Mouse (Mus musculus): ENCODE data around the gene Gclc. TPM values are rescaled to one million over a fixed set of nuclear protein-coding genes. Genes with fewer than 3 reads are reported as not detected.
A peak's percentile ranks its signal among the peaks of the same experiment; 100 is the strongest.

Gene Gclc
- 48.4 and 57.5 TPM in 2 replicates for total RNA-seq (2017)

GRCm38 (mm10) chr9:77753853-77754727 is at the start of gene Gclc:
Gene Gclc (plus strand): TSS chr9:77754535.
- ATAC-seq (replicated peaks; ENCODE audit: low read depth, poor library complexity, severe bottlenecking) = peak; percentile 43

- ATAC-seq (replicated peaks; ENCODE audit: low read depth, poor library complexity, severe bottlenecking) = no peak
These were observed 47.8 kb upstream of the Gclc start for GRCm38 (mm10) chr9:77706515-77706914.

- ATAC-seq (replicated peaks; ENCODE audit: low read depth, poor library complexity, severe bottlenecking) = no peak
These were observed 46.7 kb upstream of the Gclc start for GRCm38 (mm10) chr9:77707433-77708139.

GRCm38 (mm10) chr9:77708950-77709349 is 45.4 kb upstream of the Gclc start:
- peak; percentile 62 for ATAC-seq (replicated peaks; ENCODE audit: low read depth, poor library complexity, severe bottlenecking)

- ATAC-seq (replicated peaks; ENCODE audit: low read depth, poor library complexity, severe bottlenecking) = peak; percentile 34
These were observed 43.2 kb upstream of the Gclc start for GRCm38 (mm10) chr9:77711021-77711569.

GRCm38 (mm10) chr9:77712816-77713215 is 41.5 kb upstream of the Gclc start:
- ATAC-seq (replicated peaks; ENCODE audit: low read depth, poor library complexity, severe bottlenecking) = 0 out of 2 replicates have a peak, but pooled peaks have one; percentile 9

GRCm38 (mm10) chr9:77713301-77713700 is 41.0 kb upstream of the Gclc start:
- ATAC-seq (replicated peaks; ENCODE audit: low read depth, poor library complexity, severe bottlenecking) = peak; percentile 47

GRCm38 (mm10) chr9:77715262-77715661 is 39.1 kb upstream of the Gclc start:
- no peak for ATAC-seq (replicated peaks; ENCODE audit: low read depth, poor library complexity, severe bottlenecking)

GRCm38 (mm10) chr9:77716009-77716408 is 38.3 kb upstream of the Gclc start:
- peak; percentile 34; the same call in 1 of the 2 replicates for ATAC-seq (replicated peaks; ENCODE audit: low read depth, poor library complexity, severe bottlenecking)

GRCm38 (mm10) chr9:77717831-77718435 is 36.4 kb upstream of the Gclc start:
- ATAC-seq (replicated peaks; ENCODE audit: low read depth, poor library complexity, severe bottlenecking) = no peak

GRCm38 (mm10) chr9:77718816-77719411 is 35.4 kb upstream of the Gclc start:
- ATAC-seq (replicated peaks; ENCODE audit: low read depth, poor library complexity, severe bottlenecking) = no peak

- ATAC-seq (replicated peaks; ENCODE audit: low read depth, poor library complexity, severe bottlenecking) = no peak
These were observed 34.7 kb upstream of the Gclc start for GRCm38 (mm10) chr9:77719675-77720074.

- ATAC-seq (replicated peaks; ENCODE audit: low read depth, poor library complexity, severe bottlenecking) = no peak
These were observed 32.0 kb upstream of the Gclc start for GRCm38 (mm10) chr9:77722381-77722780.

GRCm38 (mm10) chr9:77724216-77724615 is 30.1 kb upstream of the Gclc start:
- no peak for ATAC-seq (replicated peaks; ENCODE audit: low read depth, poor library complexity, severe bottlenecking)

- ATAC-seq (replicated peaks; ENCODE audit: low read depth, poor library complexity, severe bottlenecking) = 0 out of 2 replicates have a peak, but pooled peaks have one; percentile 62
These were observed 28.9 kb upstream of the Gclc start for GRCm38 (mm10) chr9:77725448-77725847.

GRCm38 (mm10) chr9:77726018-77726684 is 28.2 kb upstream of the Gclc start:
- ATAC-seq (replicated peaks; ENCODE audit: low read depth, poor library complexity, severe bottlenecking) = no peak

GRCm38 (mm10) chr9:77727012-77727411 is 27.3 kb upstream of the Gclc start:
- ATAC-seq (replicated peaks; ENCODE audit: low read depth, poor library complexity, severe bottlenecking) = no peak

GRCm38 (mm10) chr9:77732067-77732466 is 22.3 kb upstream of the Gclc start:
- peak; percentile 92 for ATAC-seq (replicated peaks; ENCODE audit: low read depth, poor library complexity, severe bottlenecking)

GRCm38 (mm10) chr9:77737298-77738041 is 16.9 kb upstream of the Gclc start:
- peak; percentile 97 for ATAC-seq (replicated peaks; ENCODE audit: low read depth, poor library complexity, severe bottlenecking)
